Mouse (Mus musculus) central nervous system, embryonic 14 days (tissue): ENCODE data around the gene Cplx1. TPM values are rescaled to one million over a fixed set of nuclear protein-coding genes. Genes with fewer than 3 reads are reported as not detected.

ENCODE experiments used
- polyA plus RNA-seq: library from polyadenylated mRNA; depleted of rRNA; stranded (reverse); fragments of >200 nt; gene quantifications from 2 replicates; pipeline ENCODE4 v1.2.3, GENCODE M21; 2012; rRNA removed

The Cplx1 gene
- polyA plus RNA-seq = 22.0 and 24.0 TPM in 2 replicates

GRCm38 (mm10) chr5:108549489-108550206 lies at the start of gene Cplx1:
TSS of gene Cplx1 (minus strand) at chr5:108550024.

Other genes starting within 250 kb of the Cplx1 start
- gene Pigg, start 237.4 kb downstream of the Cplx1 start, polyA plus RNA-seq = 5.9 TPM in 2 replicates
- gene Gm42517, start 182.1 kb downstream of the Cplx1 start, polyA plus RNA-seq = 6.6 and 7.5 TPM in 2 replicates
- gene Pde6b, start 161.6 kb downstream of the Cplx1 start, polyA plus RNA-seq = not detected in 2 replicates
- gene Atp5k, start 115.6 kb downstream of the Cplx1 start, polyA plus RNA-seq = 186 and 220 TPM in 2 replicates
- 0.52 and 0.94 TPM in 2 replicates for gene Mfsd7a, start 101.1 kb downstream of the Cplx1 start, polyA plus RNA-seq
- 32.4 and 33.7 TPM in 2 replicates for gene Pcgf3, start 88.8 kb downstream of the Cplx1 start, polyA plus RNA-seq
- 63.3 and 66.9 TPM in 2 replicates for gene Gak, start 79.7 kb upstream of the Cplx1 start, polyA plus RNA-seq
- 32.3 and 32.4 TPM in 2 replicates for gene Tmem175, start 79.7 kb upstream of the Cplx1 start, polyA plus RNA-seq
- 14.1 and 15.8 TPM in 2 replicates for gene Idua, start 110.3 kb upstream of the Cplx1 start, polyA plus RNA-seq
- 64.9 and 65.8 TPM in 2 replicates for gene Dgkq, start 119.6 kb upstream of the Cplx1 start, polyA plus RNA-seq
- 2.5 and 2.6 TPM in 2 replicates for gene Slc26a1, start 125.5 kb upstream of the Cplx1 start, polyA plus RNA-seq
- 21.4 and 38.4 TPM in 2 replicates for gene Fgfrl1, start 142.4 kb upstream of the Cplx1 start, polyA plus RNA-seq
- 0.08 TPM in 1 of 2 replicates, not detected in the other for gene Rnf212, start 225.0 kb upstream of the Cplx1 start, polyA plus RNA-seq
- gene Tmed11, start 245.3 kb upstream of the Cplx1 start, polyA plus RNA-seq = not detected in 2 replicates